Mouse (Mus musculus) gastrocnemius, adult 2 months (tissue): ENCODE data around the gene Tmem267. TPM values are rescaled to one million over a fixed set of nuclear protein-coding genes. Genes with fewer than 3 reads are reported as not detected.
A peak's percentile ranks its signal among the peaks of the same experiment; 100 is the strongest.
"Not testable (repeated sequence)": the region's sequence is repeated elsewhere in the genome, so short reads cannot be mapped to it uniquely, and the experiment has no call there.

Experiments used
- DNase-seq: peaks from one replicate; pipeline ENCODE4 v3.0.0; 2022
- H3K27ac ChIP-seq: fragments of 200-600 bp; 2 replicates; pipeline ENCODE4 v1.8.1; 2022; ENCODE audit warnings: mild to moderate bottlenecking
- H3K4me3 ChIP-seq: fragments of 200-600 bp; 2 replicates; pipeline ENCODE4 v1.8.1; 2022; ENCODE audit warnings: mild to moderate bottlenecking, moderate library complexity
- CTCF ChIP-seq: fragments of 200-600 bp; IDR thresholded peaks from 2 replicates; pipeline ENCODE4 v1.8.1; 2022; ENCODE audit warnings: antibody characterized with exemption, mild to moderate bottlenecking, moderate library complexity
- intact Hi-C: fragments of 180-260 bp; cut with DNase I; formaldehyde crosslinking; loops from one replicate; pipeline ENCODE4 v1.15.1; 2025
- long read RNA-seq, 2 experiments: library from polyadenylated mRNA; stranded (forward); transcript quantifications; one replicate each; pipeline ENCODE4 v2.0.0; 2021
- total RNA-seq, 2 experiments: library from RNA; stranded (reverse); gene quantifications; 2 replicates each; pipeline ENCODE4 v1.2.3; 2021

The Tmem267 gene
- total RNA-seq: 10 to 100 TPM; 18.5 to 19.7 TPM
- long read RNA-seq, experiment 1, partial matches to known transcripts: 0 of 2 reads
- long read RNA-seq, experiment 1, other reads (novel, unspliced or antisense): 2 of 2 reads
- long read RNA-seq, experiment 2, partial matches to known transcripts: 0 of 3 reads
- long read RNA-seq, experiment 2, other reads (novel, unspliced or antisense): 1 of 3 reads

GRCm38 (mm10) chr13:119487880-119488580 is at the start of gene Tmem267, which contains the start of gene 3110070M22Rik:
Gene Tmem267, plus strand, starts transcription at chr13:119488039.
Gene 3110070M22Rik, minus strand, starts transcription at chr13:119488383.
- Histone ChIP-seq H3K27ac (peak within 1 kb of the TSS; percentile 59; the same call in 1 of the 2 replicates), H3K4me3 (no peak within 1 kb of the TSS)
- peak; percentile 51 for TF ChIP-seq CTCF
- intact Hi-C loops: no loop called here
- DNase-seq: peak; percentile 91

GRCm38 (mm10) chr13:119442244-119442643 is 45.6 kb upstream of the Tmem267 start:
- Histone ChIP-seq H3K27ac (no peak overlapping the region), H3K4me3 (no peak overlapping the region)
- DNase-seq: no peak
- intact Hi-C loops: no loop called here
- TF ChIP-seq CTCF: no peak

- intact Hi-C loops: no loop called here
- DNase-seq: no peak
- H3K27ac ChIP-seq: no peak overlapping the region
- H3K4me3 ChIP-seq: no peak overlapping the region
- TF ChIP-seq CTCF: no peak
Measured at GRCm38 (mm10) chr13:119453563-119453962, 34.3 kb upstream of the Tmem267 start.

- Histone ChIP-seq H3K27ac (no peak overlapping the region), H3K4me3 (no peak overlapping the region)
- no peak for TF ChIP-seq CTCF
- intact Hi-C loops: no loop called here
- DNase-seq: no peak
Measured at GRCm38 (mm10) chr13:119455082-119455481, 32.8 kb upstream of the Tmem267 start.

- intact Hi-C loops: no loop called here
- no peak for DNase-seq
- no peak for TF ChIP-seq CTCF
- no peak overlapping the region for H3K4me3 ChIP-seq
- no peak overlapping the region for H3K27ac ChIP-seq
Measured at GRCm38 (mm10) chr13:119456342-119456741, 31.5 kb upstream of the Tmem267 start.

- Histone ChIP-seq H3K4me3 (peak overlapping the region; percentile 75), H3K27ac (peak overlapping the region; percentile 95)
- no peak for TF ChIP-seq CTCF
- intact Hi-C loops: no loop called here
- no peak for DNase-seq
Measured at GRCm38 (mm10) chr13:119461900-119462595, 25.8 kb upstream of the Tmem267 start.

GRCm38 (mm10) chr13:119462596-119463560 is 25.0 kb upstream of the Tmem267 start, which contains the start of gene 4833420G17Rik:
Gene 4833420G17Rik, plus strand, starts transcription at chr13:119462768.
- peak within 1 kb of the TSS; percentile 95 for H3K27ac ChIP-seq
- intact Hi-C loops: no loop called here
- peak; percentile 92 for DNase-seq
- TF ChIP-seq CTCF: no peak
- peak within 1 kb of the TSS; percentile 75 for H3K4me3 ChIP-seq

- TF ChIP-seq CTCF: no peak
- Histone ChIP-seq H3K4me3 (no peak overlapping the region), H3K27ac (no peak overlapping the region)
- intact Hi-C loops: no loop called here
- DNase-seq: no peak
Measured at GRCm38 (mm10) chr13:119476631-119477030, 11.2 kb upstream of the Tmem267 start.

- DNase-seq: no peak
- Histone ChIP-seq H3K27ac (no peak overlapping the region), H3K4me3 (no peak overlapping the region)
- intact Hi-C loops: no loop called here
- no peak for TF ChIP-seq CTCF
Measured at GRCm38 (mm10) chr13:119477789-119478188, 10.1 kb upstream of the Tmem267 start.

- intact Hi-C loops: no loop called here
- Histone ChIP-seq H3K4me3 (no peak overlapping the region), H3K27ac (0 out of 2 replicates have a peak overlapping the region, but pooled peaks have one; percentile 59)
- DNase-seq: no peak
- TF ChIP-seq CTCF: no peak
Measured at GRCm38 (mm10) chr13:119487354-119487753, 485 bp upstream of the Tmem267 start.

- DNase-seq: peak; percentile 17
- intact Hi-C loops, H3K27ac ChIP-seq, H3K4me3 ChIP-seq: not testable (repeated sequence)
Measured at GRCm38 (mm10) chr13:119492083-119492482, 4.2 kb downstream of the Tmem267 start.

GRCm38 (mm10) chr13:119494938-119495337 is 7.1 kb downstream of the Tmem267 start:
- intact Hi-C loops, H3K27ac ChIP-seq, DNase-seq, H3K4me3 ChIP-seq: not testable (repeated sequence)

GRCm38 (mm10) chr13:119596321-119597211 is 108.7 kb downstream of the Tmem267 start:
- intact Hi-C loops, H3K4me3 ChIP-seq, H3K27ac ChIP-seq: not testable (repeated sequence)
- DNase-seq: peak; percentile 28

- H3K4me3 ChIP-seq, DNase-seq, intact Hi-C loops, H3K27ac ChIP-seq: not testable (repeated sequence)
Measured at GRCm38 (mm10) chr13:119598466-119598865, 110.6 kb downstream of the Tmem267 start.

- intact Hi-C loops, H3K27ac ChIP-seq, H3K4me3 ChIP-seq: not testable (repeated sequence)
- DNase-seq: peak; percentile 33
Measured at GRCm38 (mm10) chr13:119599066-119599465, 111.2 kb downstream of the Tmem267 start.

GRCm38 (mm10) chr13:119599498-119599897 is 111.7 kb downstream of the Tmem267 start:
- H3K27ac ChIP-seq, intact Hi-C loops, DNase-seq, H3K4me3 ChIP-seq: not testable (repeated sequence)
